Mouse (Mus musculus): ENCODE measurements around the gene Rbm20. TPM values are rescaled to one million over a fixed set of nuclear protein-coding genes. Genes with fewer than 3 reads are reported as not detected.

Gene Rbm20
- total and polyA plus RNA-seq, 2 experiments from 2014 or later = 0.86 to 1.9 TPM

- Histone ChIP-seq H3K9ac (replicated peaks; ENCODE audit: low read length) (no peak overlapping the region), H3K4me3 (ENCODE audit: low read length) (no peak overlapping the region), H3K27me3 (ENCODE audit: insufficient read depth, low read length) (no peaks in the 10 kb centered on the region), H3K27ac (no peak overlapping the region), H3K9me3 (ENCODE audit: low read length) (no peaks in the 10 kb centered on the region), H3K4me1 (ENCODE audit: insufficient read depth, low read length) (no peaks in the 10 kb centered on the region), H3K36me3 (ENCODE audit: insufficient read depth, low read length) (no peaks in the 10 kb centered on the region), H3K4me2 (ENCODE audit: low read depth, low read length) (no peak overlapping the region)
- DNase-seq (ENCODE audit: low spot score) (no peak), ATAC-seq (no peak)
- no peak for TF ChIP-seq CTCF (IDR thresholded peaks at IDR 0.05; ENCODE audit: low read depth)
- WGBS = 81% methylated on average over 23 of the region's 23 CpGs
Observed at GRCm38 (mm10) chr19:53793994-53794890, 117.1 kb downstream of the Rbm20 start.

GRCm38 (mm10) chr19:53794996-53795395 lies 117.9 kb downstream of the Rbm20 start:
- no peak overlapping the region for H3K4me3 ChIP-seq (ENCODE audit: low read length)

GRCm38 (mm10) chr19:53796020-53796419 lies 118.9 kb downstream of the Rbm20 start:
- no peaks in the 10 kb centered on the region for H3K36me3 ChIP-seq (ENCODE audit: insufficient read depth, low read length)
- no peaks in the 10 kb centered on the region for H3K4me1 ChIP-seq (ENCODE audit: insufficient read depth, low read length)
- H3K27ac ChIP-seq = no peak overlapping the region
- no peaks in the 10 kb centered on the region for H3K9me3 ChIP-seq (ENCODE audit: low read length)
- no peak overlapping the region for H3K4me3 ChIP-seq (ENCODE audit: low read length)
- 83% methylated on average over 5 of the region's 5 CpGs for WGBS
- H3K9ac ChIP-seq (replicated peaks; ENCODE audit: low read length) = no peak overlapping the region
- H3K4me2 ChIP-seq (ENCODE audit: low read depth, low read length) = no peak overlapping the region
- no peaks in the 10 kb centered on the region for H3K27me3 ChIP-seq (ENCODE audit: insufficient read depth, low read length)
- DNase-seq (ENCODE audit: low spot score) (no peak), ATAC-seq (no peak)
- TF ChIP-seq CTCF (IDR thresholded peaks at IDR 0.05; ENCODE audit: low read depth) = no peak

More at GRCm38 (mm10) chr19:53794996-53795395, 117.9 kb downstream of the Rbm20 start:
- no peak for ATAC-seq
- H3K4me1 ChIP-seq (ENCODE audit: insufficient read depth, low read length) = no peaks in the 10 kb centered on the region
- no peak for DNase-seq (ENCODE audit: low spot score)
- no peak overlapping the region for H3K4me2 ChIP-seq (ENCODE audit: low read depth, low read length)
- no peaks in the 10 kb centered on the region for H3K36me3 ChIP-seq (ENCODE audit: insufficient read depth, low read length)
- TF ChIP-seq CTCF (IDR thresholded peaks at IDR 0.05; ENCODE audit: low read depth) = no peak
- H3K9ac ChIP-seq (replicated peaks; ENCODE audit: low read length) = no peak overlapping the region
- H3K27ac ChIP-seq = no peak overlapping the region
- no peaks in the 10 kb centered on the region for H3K27me3 ChIP-seq (ENCODE audit: insufficient read depth, low read length)
- WGBS = 89% methylated on average over 4 of the region's 4 CpGs
- H3K9me3 ChIP-seq (ENCODE audit: low read length) = no peaks in the 10 kb centered on the region

GRCm38 (mm10) chr19:53797770-53798169 lies 120.7 kb downstream of the Rbm20 start:
- Histone ChIP-seq H3K27ac (no peak overlapping the region), H3K36me3 (ENCODE audit: insufficient read depth, low read length) (no peaks in the 10 kb centered on the region), H3K4me3 (ENCODE audit: low read length) (no peak overlapping the region), H3K9ac (replicated peaks; ENCODE audit: low read length) (no peak overlapping the region), H3K4me2 (ENCODE audit: low read depth, low read length) (no peak overlapping the region), H3K4me1 (ENCODE audit: insufficient read depth, low read length) (no peaks in the 10 kb centered on the region), H3K9me3 (ENCODE audit: low read length) (no peaks in the 10 kb centered on the region), H3K27me3 (ENCODE audit: insufficient read depth, low read length) (no peaks in the 10 kb centered on the region)
- no peak for ATAC-seq
- 83% methylated on average over 10 of the region's 10 CpGs for WGBS
- no peak for TF ChIP-seq CTCF (IDR thresholded peaks at IDR 0.05; ENCODE audit: low read depth)
- DNase-seq (ENCODE audit: low spot score) = no peak

- Histone ChIP-seq H3K4me1 (ENCODE audit: insufficient read depth, low read length) (no peaks in the 10 kb centered on the region), H3K36me3 (ENCODE audit: insufficient read depth, low read length) (no peaks in the 10 kb centered on the region), H3K27ac (no peak overlapping the region), H3K9ac (replicated peaks; ENCODE audit: low read length) (no peak overlapping the region), H3K4me3 (ENCODE audit: low read length) (no peak overlapping the region), H3K4me2 (ENCODE audit: low read depth, low read length) (no peak overlapping the region), H3K27me3 (ENCODE audit: insufficient read depth, low read length) (no peaks in the 10 kb centered on the region), H3K9me3 (ENCODE audit: low read length) (no peaks in the 10 kb centered on the region)
- DNase-seq (ENCODE audit: low spot score) = no peak
- no peak for ATAC-seq
- TF ChIP-seq CTCF (IDR thresholded peaks at IDR 0.05; ENCODE audit: low read depth) = no peak
- 76% methylated on average over 11 of the region's 11 CpGs for WGBS
Observed at GRCm38 (mm10) chr19:53799885-53800284, 122.8 kb downstream of the Rbm20 start.

- ATAC-seq = peak; percentile 67
- H3K4me3 ChIP-seq (ENCODE audit: low read length) = no peak overlapping the region
- no peak overlapping the region for H3K9ac ChIP-seq (replicated peaks; ENCODE audit: low read length)
- no peaks in the 10 kb centered on the region for H3K4me1 ChIP-seq (ENCODE audit: insufficient read depth, low read length)
- H3K36me3 ChIP-seq (ENCODE audit: insufficient read depth, low read length) = no peaks in the 10 kb centered on the region
- H3K27me3 ChIP-seq (ENCODE audit: insufficient read depth, low read length) = no peaks in the 10 kb centered on the region
- no peaks in the 10 kb centered on the region for H3K9me3 ChIP-seq (ENCODE audit: low read length)
- H3K4me2 ChIP-seq (ENCODE audit: low read depth, low read length) = no peak overlapping the region
- WGBS = 42% methylated on average over 15 of the region's 15 CpGs
- TF ChIP-seq CTCF (IDR thresholded peaks at IDR 0.05; ENCODE audit: low read depth) = no peak
- no peak overlapping the region for H3K27ac ChIP-seq
- peak; percentile 62 for DNase-seq (ENCODE audit: low spot score)
Observed at GRCm38 (mm10) chr19:53800365-53800999, 123.4 kb downstream of the Rbm20 start.
